Mouse (Mus musculus) C2C12 (cell line): ENCODE results near the gene Megf6.

Experiments used
- CEBPB ChIP-seq: IDR thresholded peaks from one replicate; pipeline ENCODE4 v1.6.1; 2011; ENCODE audit warnings: low read depth, mild to moderate bottlenecking, control low read depth, moderate library complexity
- CTCF ChIP-seq: IDR thresholded peaks from one replicate; pipeline ENCODE4 v1.5.1; 2011; ENCODE audit not compliant: control insufficient read depth, insufficient read depth, insufficient read length
- FOSL1 ChIP-seq: IDR thresholded peaks from one replicate; pipeline ENCODE4 v1.8.0; 2011; ENCODE audit warnings: mild to moderate bottlenecking, low read length; ENCODE audit not compliant: poor library complexity, insufficient read depth, severe bottlenecking
- MAX ChIP-seq: IDR thresholded peaks from one replicate; pipeline ENCODE4 v1.6.1; 2011; ENCODE audit warnings: mild to moderate bottlenecking, control low read depth
- MYOD1 ChIP-seq: IDR thresholded peaks from one replicate; pipeline ENCODE4 v1.6.1; 2011; ENCODE audit warnings: low read depth; ENCODE audit not compliant: control insufficient read depth, insufficient read length
- MYOG ChIP-seq: IDR thresholded peaks from one replicate; pipeline ENCODE4 v1.6.1; 2011; ENCODE audit not compliant: control insufficient read depth, insufficient read length; ENCODE audit errors: extremely low read depth

DNA sequence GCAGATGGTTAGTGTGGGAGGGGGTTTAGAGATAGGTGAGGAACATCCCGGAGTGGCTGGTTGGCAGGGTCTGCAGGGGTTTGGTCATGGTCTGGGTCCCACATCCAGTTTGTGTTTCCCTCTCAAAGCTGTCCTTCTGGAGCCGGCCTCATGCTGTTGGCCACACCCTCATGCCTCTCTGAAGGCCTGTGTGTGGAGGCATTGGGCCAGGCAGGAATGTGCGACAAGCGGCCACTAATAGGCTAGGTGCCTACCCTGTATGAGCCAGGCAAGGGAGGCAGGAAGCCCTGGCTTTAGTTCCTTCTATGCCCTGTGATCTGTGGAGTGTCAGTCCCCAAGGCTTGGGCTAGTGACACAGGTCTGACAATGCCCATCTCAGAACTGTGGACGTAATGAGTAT, 14.5 kb downstream of the Megf6 start:
- TF ChIP-seq FOSL1 (no peak), MYOG (no peak), CTCF (no peak), CEBPB (no peak), MAX (no peak), MYOD1 (no peak)
